Mouse (Mus musculus) forebrain, embryonic 13.5 days (tissue): ENCODE data around the gene Ccdc162. TPM values are rescaled to one million over a fixed set of nuclear protein-coding genes. Genes with fewer than 3 reads are reported as not detected.

Source experiments
- ATAC-seq: fragments of 200-750 bp; cut with Nextera tagmentation; 2 replicates; pipeline ENCODE4 v1.8.0; 2017
- H3K27ac ChIP-seq: fragments of 300-500 bp; sonication (generic); 2 replicates; pipeline ENCODE4 v1.5.1; 2015; ENCODE audit warnings: inconsistent platforms, mild to moderate bottlenecking, moderate library complexity
- H3K27me3 ChIP-seq: fragments of 300-500 bp; sonication (generic); 2 replicates; pipeline ENCODE4 v1.6.1; 2015; ENCODE audit warnings: mild to moderate bottlenecking, inconsistent platforms
- H3K36me3 ChIP-seq: fragments of 300-500 bp; sonication (generic); 2 replicates; pipeline ENCODE4 v1.6.1; 2015; ENCODE audit warnings: mild to moderate bottlenecking, inconsistent platforms; ENCODE audit not compliant: poor library complexity, severe bottlenecking
- H3K4me1 ChIP-seq: fragments of 300-500 bp; sonication (generic); 2 replicates; pipeline ENCODE4 v1.6.1; 2015; ENCODE audit warnings: inconsistent platforms
- H3K4me2 ChIP-seq: fragments of 300-500 bp; sonication (generic); 2 replicates; pipeline ENCODE4 v1.6.1; 2015; ENCODE audit warnings: inconsistent platforms, mild to moderate bottlenecking, moderate library complexity
- H3K4me3 ChIP-seq: fragments of 300-500 bp; sonication (generic); 2 replicates; pipeline ENCODE4 v1.5.1; 2015; ENCODE audit warnings: mild to moderate bottlenecking, inconsistent platforms
- H3K9ac ChIP-seq: fragments of 300-500 bp; sonication (generic); 2 replicates; pipeline ENCODE4 v1.6.1; 2015; ENCODE audit warnings: mild to moderate bottlenecking, inconsistent platforms
- H3K9me3 ChIP-seq: fragments of 300-500 bp; sonication (generic); replicated peaks from 2 replicates; pipeline ENCODE4 v1.6.1; 2016; ENCODE audit warnings: inconsistent platforms
- WGBS: fragments of 180-500 bp; shearing (Covaris S2); methylation state at CpG from one replicate; pipeline ENCODE4 v1.1.7; 2015; 5-methylcytosine and 5-hydroxymethylcytosine counted together
- polyA plus RNA-seq: library from polyadenylated mRNA; unstranded; fragments of >200 nt; fragmentation: Nextera tagmentation; extraction: Ambion mirVana; gene quantifications from 2 replicates; pipeline ENCODE4 v1.2.1, GENCODE M21; 2015

Ccdc162 gene
- polyA plus RNA-seq = 0.31 and 0.82 TPM in 2 replicates

DNA sequence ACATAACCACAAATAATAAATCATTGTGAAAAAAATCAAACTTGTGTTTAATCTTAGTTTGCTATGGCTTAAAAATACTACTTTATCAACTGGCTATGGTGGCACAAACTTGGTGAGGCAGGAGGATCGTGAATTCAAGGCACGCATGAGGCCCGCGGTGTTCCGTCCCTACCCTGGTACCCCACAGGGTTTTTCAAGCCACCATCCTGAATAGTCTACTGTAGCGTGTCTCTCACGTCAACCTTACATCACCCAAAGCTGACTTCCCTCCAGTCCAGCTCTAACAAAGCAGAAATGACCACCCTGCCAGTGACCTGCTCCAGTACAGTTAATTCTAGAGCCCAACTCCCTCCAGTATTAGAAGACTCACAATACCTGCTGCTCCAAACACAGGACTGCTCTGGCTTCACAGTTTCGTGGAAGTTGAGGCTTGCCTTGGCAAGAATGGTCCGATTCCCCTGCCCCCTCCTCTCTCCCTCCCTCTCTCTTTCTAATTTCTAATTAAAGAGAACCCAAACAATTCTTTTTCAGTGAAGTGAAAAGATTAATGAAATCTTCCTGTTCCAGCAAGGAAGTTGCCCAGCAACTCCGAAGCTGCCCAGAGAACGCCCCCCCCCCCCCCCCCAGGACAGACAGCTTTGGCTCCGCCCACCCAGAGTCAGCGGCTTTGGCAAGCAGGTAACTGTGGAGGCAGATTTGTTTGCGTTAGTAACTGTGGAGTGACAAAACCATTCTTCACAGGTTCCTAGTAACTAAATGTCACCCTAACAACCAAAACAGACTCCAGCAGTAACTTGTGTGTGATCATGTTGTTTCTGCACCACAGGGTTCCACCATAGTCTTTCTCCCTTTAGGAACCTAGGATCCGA is at the start of gene Ccdc162:
Gene Ccdc162, minus strand, starts transcription at position 606 of the 869 bp plus-strand sequence.
- WGBS = 35% methylated on average over 15 of the region's 15 CpGs
- peak; percentile 45; the same call in 1 of the 2 replicates for ATAC-seq
- H3K4me2 ChIP-seq = peak within 1 kb of the TSS; percentile 27

DNA sequence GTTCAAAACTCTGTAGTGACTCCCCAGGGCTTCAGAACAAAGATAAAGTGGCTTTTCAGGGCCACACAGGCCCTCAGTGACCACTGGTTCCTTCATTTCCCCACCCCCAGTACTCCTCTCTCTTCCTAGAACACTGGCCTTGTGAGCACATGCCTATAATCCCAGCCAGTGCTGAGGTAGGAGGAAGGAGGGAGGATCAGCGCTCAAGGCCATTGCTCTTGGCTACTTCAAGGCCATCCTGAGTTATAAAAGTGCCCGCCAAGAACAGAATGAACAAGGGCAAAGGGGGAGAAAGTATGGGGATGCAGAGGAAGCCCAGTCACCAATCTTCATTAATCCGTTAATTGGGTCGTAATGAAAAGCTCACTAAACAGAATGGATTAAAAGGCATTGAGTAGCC is 49.2 kb upstream of the Ccdc162 start:
- H3K4me1 ChIP-seq = peaks cover 3% of the 10 kb centered on the region; the same call in 1 of the 2 replicates
- no peaks in the 10 kb centered on the region for H3K27me3 ChIP-seq
- no peak overlapping the region for H3K9ac ChIP-seq
- H3K9me3 ChIP-seq = no peaks in the 10 kb centered on the region
- 90% methylated on average over 4 of the region's 4 CpGs for WGBS
- no peak overlapping the region for H3K4me2 ChIP-seq
- no peak overlapping the region for H3K4me3 ChIP-seq
- H3K27ac ChIP-seq = no peak overlapping the region
- H3K36me3 ChIP-seq = no peaks in the 10 kb centered on the region
- ATAC-seq = no peak

More for the DNA sequence above, at the start of gene Ccdc162:
- Histone ChIP-seq H3K27me3 (no peaks in the 10 kb centered on the region), H3K4me3 (no peak within 1 kb of the TSS), H3K27ac (no peak within 1 kb of the TSS), H3K4me1 (peaks cover 13% of the 10 kb centered on the region; the same call in 1 of the 2 replicates), H3K9ac (no peak within 1 kb of the TSS), H3K36me3 (no peaks in the 10 kb centered on the region), H3K9me3 (no peaks in the 10 kb centered on the region)

- Histone ChIP-seq H3K9me3 (no peaks in the 10 kb centered on the region), H3K9ac (no peak overlapping the region), H3K4me2 (no peak overlapping the region), H3K27ac (no peak overlapping the region), H3K36me3 (no peaks in the 10 kb centered on the region), H3K27me3 (no peaks in the 10 kb centered on the region), H3K4me3 (no peak overlapping the region), H3K4me1 (peaks cover 3% of the 10 kb centered on the region; the same call in 1 of the 2 replicates)
- WGBS = 88% methylated on average over 3 of the region's 3 CpGs
- ATAC-seq = no peak
Observed at GRCm38 (mm10) chr10:41763741-41764385, 47.4 kb upstream of the Ccdc162 start.

DNA sequence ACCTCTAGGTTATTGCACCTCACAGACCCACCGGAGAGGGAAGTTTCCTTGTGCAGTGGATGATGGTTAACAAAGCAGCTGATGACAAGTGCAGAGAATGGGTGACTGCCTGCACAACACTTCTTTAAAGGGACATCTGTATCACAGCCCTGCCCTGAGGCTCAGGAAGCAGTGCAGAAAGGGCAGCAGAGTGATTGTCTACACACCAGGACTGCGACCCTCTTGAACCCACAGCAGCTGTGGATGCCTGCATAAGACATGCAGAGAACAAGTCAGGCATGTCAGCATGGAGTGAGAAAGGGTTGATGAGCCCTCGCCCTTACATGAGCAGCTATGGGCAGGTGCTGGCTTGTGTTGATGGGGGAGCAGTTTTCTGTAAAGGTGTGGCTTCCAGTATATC is 44.4 kb upstream of the Ccdc162 start:
- no peak overlapping the region for H3K27ac ChIP-seq
- no peak overlapping the region for H3K4me2 ChIP-seq
- no peaks in the 10 kb centered on the region for H3K9me3 ChIP-seq
- no peak for ATAC-seq
- no peaks in the 10 kb centered on the region for H3K27me3 ChIP-seq
- no peak overlapping the region for H3K4me3 ChIP-seq
- H3K9ac ChIP-seq = no peak overlapping the region
- H3K36me3 ChIP-seq = no peaks in the 10 kb centered on the region
- whole genome bisulfite sequencing = 79% methylated on average over 3 of the region's 3 CpGs
- peaks cover 3% of the 10 kb centered on the region; the same call in 1 of the 2 replicates for H3K4me1 ChIP-seq

- H3K36me3 ChIP-seq = no peaks in the 10 kb centered on the region
- H3K4me3 ChIP-seq = no peak overlapping the region
- H3K4me1 ChIP-seq = peaks cover 3% of the 10 kb centered on the region; the same call in 1 of the 2 replicates
- no peak overlapping the region for H3K9ac ChIP-seq
- ATAC-seq = no peak
- H3K4me2 ChIP-seq = no peak overlapping the region
- H3K27me3 ChIP-seq = no peaks in the 10 kb centered on the region
- H3K27ac ChIP-seq = no peak overlapping the region
- H3K9me3 ChIP-seq = no peaks in the 10 kb centered on the region
Observed at GRCm38 (mm10) chr10:41758041-41758440, 41.6 kb upstream of the Ccdc162 start.

DNA sequence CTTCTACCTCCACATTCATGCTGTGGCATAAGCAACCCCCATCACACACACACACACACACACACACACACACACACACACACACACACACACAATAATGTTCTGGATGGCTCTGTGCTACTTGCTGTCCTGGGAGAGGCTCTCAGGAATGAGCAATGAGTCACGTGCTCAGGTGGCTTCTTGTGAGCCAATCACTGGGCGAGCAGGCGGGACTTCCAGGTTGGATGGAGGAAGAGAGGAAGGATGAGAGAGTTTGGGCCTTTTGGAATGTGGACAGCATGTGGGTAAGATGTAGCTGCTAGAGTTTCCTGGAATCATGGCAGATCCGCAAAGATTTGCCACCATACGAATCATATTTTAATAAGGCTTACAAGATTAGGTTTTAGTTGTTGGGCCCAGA is 40.8 kb upstream of the Ccdc162 start:
- H3K4me2 ChIP-seq = no peak overlapping the region
- no peak overlapping the region for H3K9ac ChIP-seq
- H3K27ac ChIP-seq = no peak overlapping the region
- H3K27me3 ChIP-seq = no peaks in the 10 kb centered on the region
- H3K36me3 ChIP-seq = no peaks in the 10 kb centered on the region
- H3K4me1 ChIP-seq = peaks cover 3% of the 10 kb centered on the region; the same call in 1 of the 2 replicates
- H3K4me3 ChIP-seq = no peak overlapping the region
- ATAC-seq = no peak
- H3K9me3 ChIP-seq = no peaks in the 10 kb centered on the region
- 95% methylated on average over 5 of the region's 5 CpGs for WGBS

GRCm38 (mm10) chr10:41751867-41752480 is 35.5 kb upstream of the Ccdc162 start:
- Histone ChIP-seq H3K4me2 (no peak overlapping the region), H3K27me3 (no peaks in the 10 kb centered on the region), H3K9me3 (no peaks in the 10 kb centered on the region), H3K27ac (no peak overlapping the region), H3K36me3 (no peaks in the 10 kb centered on the region), H3K4me1 (no peaks in the 10 kb centered on the region), H3K4me3 (no peak overlapping the region), H3K9ac (no peak overlapping the region)
- ATAC-seq = no peak
- 88% methylated on average over 14 of the region's 14 CpGs for WGBS

GRCm38 (mm10) chr10:41749306-41749705 is 32.9 kb upstream of the Ccdc162 start:
- H3K36me3 ChIP-seq = no peaks in the 10 kb centered on the region
- H3K9me3 ChIP-seq = no peaks in the 10 kb centered on the region
- no peak overlapping the region for H3K9ac ChIP-seq
- H3K27ac ChIP-seq = no peak overlapping the region
- peaks cover 5% of the 10 kb centered on the region for H3K4me1 ChIP-seq
- no peaks in the 10 kb centered on the region for H3K27me3 ChIP-seq
- ATAC-seq = no peak
- no peak overlapping the region for H3K4me2 ChIP-seq
- 78% methylated on average over 3 of the region's 3 CpGs for WGBS
- no peak overlapping the region for H3K4me3 ChIP-seq

GRCm38 (mm10) chr10:41746554-41746953 is 30.1 kb upstream of the Ccdc162 start:
- Histone ChIP-seq H3K4me2 (no peak overlapping the region), H3K4me1 (peaks cover 5% of the 10 kb centered on the region), H3K27ac (no peak overlapping the region), H3K27me3 (no peaks in the 10 kb centered on the region), H3K4me3 (no peak overlapping the region), H3K36me3 (0 out of 2 replicates have a peak, but pooled peaks cover 5% of the 10 kb centered on the region), H3K9ac (no peak overlapping the region), H3K9me3 (no peaks in the 10 kb centered on the region)
- ATAC-seq = no peak
- WGBS = 84% methylated on average over 5 of the region's 5 CpGs

DNA sequence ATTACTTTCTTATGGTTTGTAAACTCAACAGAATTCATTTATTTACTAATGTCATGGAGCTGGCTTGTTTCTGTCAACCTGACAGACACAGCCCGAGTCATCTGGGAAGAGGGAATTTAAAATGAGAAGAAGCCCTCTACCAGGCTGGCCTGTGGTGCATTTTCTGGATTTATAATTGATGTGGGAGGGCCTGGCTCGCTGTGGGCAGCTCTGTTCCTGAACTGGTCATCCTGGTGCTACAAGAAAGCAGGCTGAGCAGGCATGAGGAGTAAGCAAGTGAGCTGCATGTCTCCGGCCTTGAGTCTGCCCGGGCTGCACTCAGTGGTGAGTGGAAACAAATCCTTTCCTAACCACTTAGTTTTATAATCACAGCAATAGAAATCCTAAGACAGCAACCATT is 27.6 kb upstream of the Ccdc162 start:
- H3K9me3 ChIP-seq = no peaks in the 10 kb centered on the region
- H3K4me2 ChIP-seq = no peak overlapping the region
- H3K27ac ChIP-seq = no peak overlapping the region
- 0 out of 2 replicates have a peak, but pooled peaks cover 11% of the 10 kb centered on the region for H3K36me3 ChIP-seq
- H3K9ac ChIP-seq = no peak overlapping the region
- WGBS = 86% methylated on average over 4 of the region's 4 CpGs
- no peak overlapping the region for H3K4me3 ChIP-seq
- no peaks in the 10 kb centered on the region for H3K27me3 ChIP-seq
- peaks cover 5% of the 10 kb centered on the region for H3K4me1 ChIP-seq
- ATAC-seq = no peak

GRCm38 (mm10) chr10:41740221-41740620 is 23.8 kb upstream of the Ccdc162 start:
- no peak overlapping the region for H3K27ac ChIP-seq
- H3K4me1 ChIP-seq = peaks cover 6% of the 10 kb centered on the region
- H3K9ac ChIP-seq = no peak overlapping the region
- H3K27me3 ChIP-seq = no peaks in the 10 kb centered on the region
- no peak for ATAC-seq
- H3K4me3 ChIP-seq = no peak overlapping the region
- no peak overlapping the region for H3K4me2 ChIP-seq
- WGBS = 89% methylated on average over 2 of the region's 2 CpGs
- no peaks in the 10 kb centered on the region for H3K9me3 ChIP-seq
- peaks cover 26% of the 10 kb centered on the region for H3K36me3 ChIP-seq

GRCm38 (mm10) chr10:41737245-41737644 is 20.8 kb upstream of the Ccdc162 start:
- ATAC-seq = no peak
- H3K27me3 ChIP-seq = no peaks in the 10 kb centered on the region
- no peaks in the 10 kb centered on the region for H3K9me3 ChIP-seq
- H3K27ac ChIP-seq = no peak overlapping the region
- H3K9ac ChIP-seq = no peak overlapping the region
- peaks cover 6% of the 10 kb centered on the region for H3K4me1 ChIP-seq
- WGBS = 96% methylated on average over 16 of the region's 16 CpGs
- H3K4me2 ChIP-seq = no peak overlapping the region
- H3K4me3 ChIP-seq = no peak overlapping the region
- peaks cover 21% of the 10 kb centered on the region for H3K36me3 ChIP-seq
